In the genomic region with DNA sequence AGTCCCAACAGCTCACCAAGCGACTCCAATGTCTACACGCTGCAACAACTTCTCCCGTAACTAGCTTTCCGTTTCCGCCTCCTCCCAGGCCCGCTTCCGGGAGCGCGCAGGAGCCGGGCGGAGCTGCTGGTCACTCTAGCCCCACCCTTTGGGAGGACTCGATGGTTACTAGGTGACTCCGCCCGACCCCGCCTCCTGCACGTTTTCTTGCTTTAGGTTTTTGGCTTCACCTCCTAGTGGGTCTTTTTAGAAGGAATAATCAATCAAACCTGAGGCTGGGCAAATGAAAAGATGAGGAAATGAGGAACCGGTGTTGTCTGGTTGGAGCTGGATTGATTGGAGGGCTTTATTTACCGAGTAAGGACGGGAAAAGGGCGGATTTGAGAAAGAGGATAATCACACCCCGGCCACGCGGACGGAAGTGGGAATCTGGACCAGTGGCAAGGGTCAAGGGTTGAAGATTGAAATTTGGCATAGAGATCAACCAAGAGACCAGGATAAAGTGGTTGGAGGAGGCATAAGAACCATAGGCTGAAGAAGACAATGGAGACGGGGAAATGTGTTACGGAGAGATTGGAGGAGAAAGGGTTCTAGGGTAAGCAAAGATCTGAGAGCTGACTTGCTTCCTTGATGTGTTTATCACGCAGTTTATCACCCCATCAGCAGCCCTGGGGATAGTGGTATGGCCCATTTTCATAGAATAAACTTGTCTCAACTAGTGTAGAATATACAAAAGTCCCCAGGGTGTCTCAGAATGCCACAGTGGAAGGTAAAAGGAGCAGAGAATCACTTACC, we compare ENCODE assay signal across 8 mouse cellular contexts. TPM values are rescaled to one million over a fixed set of nuclear protein-coding genes. Genes with fewer than 3 reads are reported as not detected.
DNase-seq lines count a peak whose midpoint lies in the region; ATAC-seq and TF ChIP-seq lines count a peak whose summit lies in the region.

TSS of gene Eif6 (minus strand) at position 296 of the 795 bp plus-strand sequence.

- intact Hi-C loops in heart, postnatal 14 days (cut with DNase I) = no loop called here

- H3K27ac ChIP-seq in forebrain, embryonic 15.5 days (replicated peaks) = peak within 1 kb of the TSS; percentile 84
- peak within 1 kb of the TSS; percentile 97 for H3K27ac ChIP-seq in liver, postnatal 0 days (ENCODE audit: low read depth)
- peak within 1 kb of the TSS; percentile 67 for H3K27ac ChIP-seq in neural tube, embryonic 13.5 days (replicated peaks)
- peak within 1 kb of the TSS; percentile 88 for H3K27ac ChIP-seq in testis, adult 2 months (ENCODE audit: control insufficient read depth, insufficient read depth, low read depth, low read length)

- peak; percentile 81 for TF ChIP-seq POLR2A in testis, adult 2 months (IDR thresholded peaks at IDR 0.05; ENCODE audit: control insufficient read depth, low read depth, low read length)

- peak within 1 kb of the TSS; percentile 97 for H3K4me3 ChIP-seq in G1E (ENCODE audit: low read depth, low read length)
- H3K4me3 ChIP-seq in forebrain, embryonic 15.5 days = peak within 1 kb of the TSS; percentile 90
- peak within 1 kb of the TSS; percentile 95 for H3K4me3 ChIP-seq in liver, postnatal 0 days (ENCODE audit: low read depth, low read length)
- H3K4me3 ChIP-seq in neural tube, embryonic 13.5 days = peak within 1 kb of the TSS; percentile 75
- peak within 1 kb of the TSS; percentile 91 for H3K4me3 ChIP-seq in testis, adult 2 months (ENCODE audit: control insufficient read depth, low read depth, low read length)

- peak within 1 kb of the TSS; percentile 89 for H3K4me2 ChIP-seq in forebrain, embryonic 15.5 days (replicated peaks)
- H3K4me2 ChIP-seq in liver, postnatal 0 days (ENCODE audit: low read depth, low read length) = peak within 1 kb of the TSS; percentile 89
- peak within 1 kb of the TSS; percentile 82 for H3K4me2 ChIP-seq in neural tube, embryonic 13.5 days

- peaks cover 47% of the 10 kb centered on the region for H3K4me1 ChIP-seq in G1E (ENCODE audit: insufficient read depth, low read depth, low read length)
- H3K4me1 ChIP-seq in forebrain, embryonic 15.5 days = peaks cover 26% of the 10 kb centered on the region
- H3K4me1 ChIP-seq in liver, postnatal 0 days (ENCODE audit: insufficient read depth) = peaks cover 16% of the 10 kb centered on the region
- peaks cover 28% of the 10 kb centered on the region for H3K4me1 ChIP-seq in neural tube, embryonic 13.5 days (replicated peaks)
- peaks cover 3% of the 10 kb centered on the region for H3K4me1 ChIP-seq in testis, adult 2 months (ENCODE audit: control insufficient read depth, insufficient read depth, low read length)

- no peak for TF ChIP-seq CTCF in G1E (IDR thresholded peaks at IDR 0.05; ENCODE audit: low read depth, low read length)
- TF ChIP-seq CTCF in liver, postnatal 0 days (IDR thresholded peaks at IDR 0.05; ENCODE audit: low read depth) = no peak
- no peak for TF ChIP-seq CTCF in testis, adult 2 months (IDR thresholded peaks at IDR 0.05; ENCODE audit: control insufficient read depth, insufficient read depth, insufficient replicate concordance, low read depth, low read length)

- no peaks in the 10 kb centered on the region for H3K9me3 ChIP-seq in G1E (replicated peaks)
- no peaks in the 10 kb centered on the region for H3K9me3 ChIP-seq in forebrain, embryonic 15.5 days
- no peaks in the 10 kb centered on the region for H3K9me3 ChIP-seq in liver, postnatal 0 days (ENCODE audit: low read length)
- no peaks in the 10 kb centered on the region for H3K9me3 ChIP-seq in neural tube, embryonic 13.5 days

- ATAC-seq in G1E (ENCODE audit: extremely low read depth, insufficient number of reproducible peaks, low FRiP score, poor library complexity, severe bottlenecking) = peak; percentile 77
- peak; percentile 96 for ATAC-seq in forebrain, embryonic 15.5 days (replicated peaks)
- peak; percentile 95 for ATAC-seq in liver, postnatal 0 days
- peak; percentile 93 for ATAC-seq in neural tube, embryonic 13.5 days (ENCODE audit: low read depth)

- H3K9ac ChIP-seq in forebrain, embryonic 15.5 days (replicated peaks) = peak within 1 kb of the TSS; percentile 72
- peak within 1 kb of the TSS; percentile 93 for H3K9ac ChIP-seq in liver, postnatal 0 days (replicated peaks)
- H3K9ac ChIP-seq in neural tube, embryonic 13.5 days = peak within 1 kb of the TSS; percentile 76

- TF ChIP-seq EP300 in liver, postnatal 0 days (IDR thresholded peaks at IDR 0.05; ENCODE audit: low read depth) = 0 out of 2 replicates have a peak, but pooled peaks have one; percentile 74

- 2% methylated on average over 27 of the region's 27 CpGs for WGBS in forebrain, embryonic 15.5 days
- WGBS in large intestine, adult 2 months = 1% methylated on average over 27 of the region's 27 CpGs
- 2% methylated on average over 27 of the region's 27 CpGs for WGBS in liver, postnatal 0 days (ENCODE audit: insufficient replicate concordance)
- WGBS in neural tube, embryonic 13.5 days = 2% methylated on average over 27 of the region's 27 CpGs

- H3K36me3 ChIP-seq in G1E (replicated peaks) = peaks cover 28% of the 10 kb centered on the region
- H3K36me3 ChIP-seq in forebrain, embryonic 15.5 days = peaks cover 22% of the 10 kb centered on the region
- peaks cover 22% of the 10 kb centered on the region for H3K36me3 ChIP-seq in liver, postnatal 0 days (replicated peaks; ENCODE audit: insufficient read depth, low read length)
- peaks cover 22% of the 10 kb centered on the region for H3K36me3 ChIP-seq in neural tube, embryonic 13.5 days
- no peaks in the 10 kb centered on the region; the same call in none of the 2 replicates for H3K36me3 ChIP-seq in testis, adult 2 months (ENCODE audit: control insufficient read depth, insufficient read depth, low read length)

- H3K27me3 ChIP-seq in G1E (ENCODE audit: insufficient read depth, low read length) = peaks cover 20% of the 10 kb centered on the region
- no peaks in the 10 kb centered on the region for H3K27me3 ChIP-seq in forebrain, embryonic 15.5 days
- H3K27me3 ChIP-seq in liver, postnatal 0 days (ENCODE audit: insufficient read depth, low read length) = no peaks in the 10 kb centered on the region
- H3K27me3 ChIP-seq in neural tube, embryonic 13.5 days = no peaks in the 10 kb centered on the region
- no peaks in the 10 kb centered on the region for H3K27me3 ChIP-seq in testis, adult 2 months (ENCODE audit: control insufficient read depth, insufficient read depth, low read length)

- DNase-seq in G1E (ENCODE audit: low spot score) = peak; percentile 76
- peak; percentile 75 for DNase-seq in cerebellum, adult 11 months
- DNase-seq in heart, postnatal 14 days = peak; percentile 83 to 84
- DNase-seq in large intestine, adult 2 months (ENCODE audit: low read depth, low spot score) = peak; percentile 90
- peak; percentile 94 for DNase-seq in liver, postnatal 0 days

RNA-seq across cellular contexts. Expression of gene Eif6, which starts in this region (rescaled TPM):
- total RNA-seq in G1E (2014; fragmentation: Nextera tagmentation) = 261 and 324 TPM in 2 replicates
- total RNA-seq in G1E (2017) = 91.5 and 148 TPM in 2 replicates
- polyA plus RNA-seq in G1E (2012) = 251 and 369 TPM in 2 replicates
- polyA plus RNA-seq in forebrain, embryonic 15.5 days (2015; fragmentation: Nextera tagmentation; extraction: Ambion mirVana) = 159 and 160 TPM in 2 replicates
- 10 to 100 TPM; 54.3 to 69.8 TPM for total RNA-seq in heart, postnatal 14 days (2021)
- 288 and 346 TPM in 2 replicates for polyA plus RNA-seq in large intestine, adult 2 months (2012; rRNA removed)
- polyA plus RNA-seq in liver, postnatal 0 days (2015; fragmentation: Nextera tagmentation; extraction: Ambion mirVana) = 120 and 130 TPM in 2 replicates
- 156 and 170 TPM in 2 replicates for polyA plus RNA-seq in neural tube, embryonic 13.5 days (2015; fragmentation: Nextera tagmentation; extraction: Ambion mirVana)
- 41.2 and 44.7 TPM in 2 replicates for polyA plus RNA-seq in testis, adult 2 months (2012; rRNA removed)

Comparison
In these comparisons a context has a peak if more than half of its experiments do, and no peak if none do; other contexts are left out.
1. Peak in every context shown above with its lines: DNase-seq, ATAC-seq, H3K4me3 ChIP-seq and H3K27ac ChIP-seq.